Mouse (Mus musculus): ENCODE data around the gene 2310039H08Rik. TPM values are rescaled to one million over a fixed set of nuclear protein-coding genes. Genes with fewer than 3 reads are reported as not detected.

Gene 2310039H08Rik
- polyA plus RNA-seq, 1 experiment = 13.9 TPM

DNA sequence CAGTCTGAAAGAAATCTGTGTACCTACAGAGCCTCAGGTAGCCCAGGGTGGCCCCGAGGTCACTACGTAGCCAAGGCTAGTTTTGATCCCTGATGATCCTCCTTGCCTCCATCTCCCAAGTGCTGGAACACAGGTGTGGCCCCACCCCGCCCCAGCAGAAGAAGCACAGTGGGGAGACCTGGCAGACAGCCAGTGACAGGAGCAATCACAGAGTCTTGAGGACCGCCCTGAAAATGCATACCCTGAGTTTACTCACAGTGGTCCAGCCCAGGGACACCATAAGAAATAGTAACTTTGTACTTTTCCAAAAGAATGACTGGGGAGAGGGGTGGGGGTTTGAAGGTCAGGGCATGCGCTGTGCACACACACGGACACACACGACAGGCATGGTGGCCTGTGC lies 48.2 kb downstream of the 2310039H08Rik start:
- Histone ChIP-seq H3K27ac (ENCODE audit: insufficient read depth, low read length) (no peak overlapping the region), H3K4me1 (ENCODE audit: control insufficient read depth, insufficient read depth, low read length) (no peaks in the 10 kb centered on the region), H3K4me3 (ENCODE audit: insufficient read depth, low read length) (no peak overlapping the region)
- no peak for TF ChIP-seq POLR2A (IDR thresholded peaks at IDR 0.05; ENCODE audit: low read depth, low read length)
- TF ChIP-seq CTCF (IDR thresholded peaks at IDR 0.05; ENCODE audit: borderline replicate concordance, insufficient read depth, low read length) = no peak

Other genes with a start within 250 kb of the 2310039H08Rik start
- gene Cul9, start 226.2 kb upstream of the 2310039H08Rik start, polyA plus RNA-seq (2011; ENCODE audit: insufficient read length, low read depth, missing spikeins) = 5.7 and 8.6 TPM in 2 replicates
- gene Srf, start 216.5 kb upstream of the 2310039H08Rik start, polyA plus RNA-seq (2011; ENCODE audit: insufficient read length, low read depth, missing spikeins) = 50.9 and 61.2 TPM in 2 replicates
- 145 and 172 TPM in 2 replicates for gene Ptk7, start 143.1 kb upstream of the 2310039H08Rik start, polyA plus RNA-seq (2011; ENCODE audit: insufficient read length, low read depth, missing spikeins)
- 6.5 and 7.2 TPM in 2 replicates for gene Klc4, start 126.6 kb upstream of the 2310039H08Rik start, polyA plus RNA-seq (2011; ENCODE audit: insufficient read length, low read depth, missing spikeins)
- 33.5 and 45.2 TPM in 2 replicates for gene Mrpl2, start 126.4 kb upstream of the 2310039H08Rik start, polyA plus RNA-seq (2011; ENCODE audit: insufficient read length, low read depth, missing spikeins)
- 63.6 and 64.4 TPM in 2 replicates for gene Cul7, start 122.3 kb upstream of the 2310039H08Rik start, polyA plus RNA-seq (2011; ENCODE audit: insufficient read length, low read depth, missing spikeins)
- 29.9 and 32.3 TPM in 2 replicates for gene Rrp36, start 98.3 kb upstream of the 2310039H08Rik start, polyA plus RNA-seq (2011; ENCODE audit: insufficient read length, low read depth, missing spikeins)
- gene Mea1, start 93.8 kb upstream of the 2310039H08Rik start, polyA plus RNA-seq (2011; ENCODE audit: insufficient read length, low read depth, missing spikeins) = 111 and 122 TPM in 2 replicates
- gene Klhdc3, start 91.7 kb upstream of the 2310039H08Rik start, polyA plus RNA-seq (2011; ENCODE audit: insufficient read length, low read depth, missing spikeins) = 54.6 and 62.1 TPM in 2 replicates
- 57.6 and 72.1 TPM in 2 replicates for gene Ppp2r5d, start 67.5 kb upstream of the 2310039H08Rik start, polyA plus RNA-seq (2011; ENCODE audit: insufficient read length, low read depth, missing spikeins)
- gene Pex6, start 61.2 kb upstream of the 2310039H08Rik start, polyA plus RNA-seq (2011; ENCODE audit: insufficient read length, low read depth, missing spikeins) = 11.1 and 13.1 TPM in 2 replicates
- not detected in 2 replicates for gene Gnmt, start 43.5 kb upstream of the 2310039H08Rik start, polyA plus RNA-seq (2011; ENCODE audit: insufficient read length, low read depth, missing spikeins)
- gene Cnpy3, start 20.4 kb upstream of the 2310039H08Rik start, polyA plus RNA-seq (2011; ENCODE audit: insufficient read length, low read depth, missing spikeins) = 29.5 and 29.9 TPM in 2 replicates
- gene Ptcra, start 8.9 kb upstream of the 2310039H08Rik start, polyA plus RNA-seq (2011; ENCODE audit: insufficient read length, low read depth, missing spikeins) = not detected in 2 replicates
- gene Rpl7l1, start 10.0 kb downstream of the 2310039H08Rik start, polyA plus RNA-seq (2011; ENCODE audit: insufficient read length, low read depth, missing spikeins) = 115 and 117 TPM in 2 replicates
- gene Bicral, start 85.8 kb downstream of the 2310039H08Rik start, polyA plus RNA-seq (2011; ENCODE audit: insufficient read length, low read depth, missing spikeins) = 9.4 and 14.0 TPM in 2 replicates
- gene Tbcc, start 118.0 kb downstream of the 2310039H08Rik start, polyA plus RNA-seq (2011; ENCODE audit: insufficient read length, low read depth, missing spikeins) = 11.5 and 16.5 TPM in 2 replicates
- not detected in 2 replicates for gene Prph2, start 137.8 kb downstream of the 2310039H08Rik start, polyA plus RNA-seq (2011; ENCODE audit: insufficient read length, low read depth, missing spikeins)
- gene Ubr2, start 237.9 kb downstream of the 2310039H08Rik start, polyA plus RNA-seq (2011; ENCODE audit: insufficient read length, low read depth, missing spikeins) = 69.1 and 71.8 TPM in 2 replicates